Mouse (Mus musculus): ENCODE results near the gene Cyp1a1.

Cyp1a1 gene

GRCm38 (mm10) chr9:57656631-57657350, 30.9 kb upstream of the Cyp1a1 start:
- no peak for DNase-seq

- no peak for DNase-seq
Measured at GRCm38 (mm10) chr9:57657843-57658242, 29.9 kb upstream of the Cyp1a1 start.

- DNase-seq, result no peak
Measured at GRCm38 (mm10) chr9:57658970-57659369, 28.8 kb upstream of the Cyp1a1 start.

GRCm38 (mm10) chr9:57659774-57660173, 28.0 kb upstream of the Cyp1a1 start:
- peak; percentile 81 to 82 for DNase-seq

GRCm38 (mm10) chr9:57660501-57660900, 27.2 kb upstream of the Cyp1a1 start:
- no peak for DNase-seq

GRCm38 (mm10) chr9:57661552-57661951, 26.2 kb upstream of the Cyp1a1 start:
- DNase-seq, result no peak

- DNase-seq, result no peak
Measured at GRCm38 (mm10) chr9:57664616-57665015, 23.1 kb upstream of the Cyp1a1 start.

- DNase-seq, result no peak
Measured at GRCm38 (mm10) chr9:57666536-57666935, 21.2 kb upstream of the Cyp1a1 start.

GRCm38 (mm10) chr9:57667136-57667535, 20.6 kb upstream of the Cyp1a1 start:
- DNase-seq, result no peak

GRCm38 (mm10) chr9:57667817-57668216, 19.9 kb upstream of the Cyp1a1 start:
- DNase-seq, result no peak

GRCm38 (mm10) chr9:57668277-57668676, 19.5 kb upstream of the Cyp1a1 start:
- no peak for DNase-seq

- DNase-seq, result no peak
Measured at GRCm38 (mm10) chr9:57669566-57669965, 18.2 kb upstream of the Cyp1a1 start.

GRCm38 (mm10) chr9:57671037-57671436, 16.7 kb upstream of the Cyp1a1 start:
- no peak for DNase-seq

GRCm38 (mm10) chr9:57671500-57671899, 16.2 kb upstream of the Cyp1a1 start:
- DNase-seq, result no peak

- no peak for DNase-seq
Measured at GRCm38 (mm10) chr9:57681411-57681810, 6.3 kb upstream of the Cyp1a1 start.

GRCm38 (mm10) chr9:57683520-57683919, 4.2 kb upstream of the Cyp1a1 start, which contains the start of gene Cyp1a2:
Gene Cyp1a2 (minus strand): TSS chr9:57683703.
- no peak for DNase-seq

- no peak for DNase-seq
Measured at GRCm38 (mm10) chr9:57686011-57686410, 1.7 kb upstream of the Cyp1a1 start.

GRCm38 (mm10) chr9:57688158-57688557, 430 bp downstream of the Cyp1a1 start:
- DNase-seq, result no peak

- DNase-seq, result no peak
Measured at GRCm38 (mm10) chr9:57688606-57689005, 878 bp downstream of the Cyp1a1 start.

GRCm38 (mm10) chr9:57694108-57694507, 6.4 kb downstream of the Cyp1a1 start:
- DNase-seq, result no peak

- peak; percentile 70 to 79 for DNase-seq
Measured at GRCm38 (mm10) chr9:57696380-57697285, 8.9 kb downstream of the Cyp1a1 start.

- DNase-seq, result no peak
Measured at GRCm38 (mm10) chr9:57697380-57697779, 9.7 kb downstream of the Cyp1a1 start.

GRCm38 (mm10) chr9:57698466-57699150, 10.9 kb downstream of the Cyp1a1 start:
- no peak for DNase-seq
